In the genomic region with DNA sequence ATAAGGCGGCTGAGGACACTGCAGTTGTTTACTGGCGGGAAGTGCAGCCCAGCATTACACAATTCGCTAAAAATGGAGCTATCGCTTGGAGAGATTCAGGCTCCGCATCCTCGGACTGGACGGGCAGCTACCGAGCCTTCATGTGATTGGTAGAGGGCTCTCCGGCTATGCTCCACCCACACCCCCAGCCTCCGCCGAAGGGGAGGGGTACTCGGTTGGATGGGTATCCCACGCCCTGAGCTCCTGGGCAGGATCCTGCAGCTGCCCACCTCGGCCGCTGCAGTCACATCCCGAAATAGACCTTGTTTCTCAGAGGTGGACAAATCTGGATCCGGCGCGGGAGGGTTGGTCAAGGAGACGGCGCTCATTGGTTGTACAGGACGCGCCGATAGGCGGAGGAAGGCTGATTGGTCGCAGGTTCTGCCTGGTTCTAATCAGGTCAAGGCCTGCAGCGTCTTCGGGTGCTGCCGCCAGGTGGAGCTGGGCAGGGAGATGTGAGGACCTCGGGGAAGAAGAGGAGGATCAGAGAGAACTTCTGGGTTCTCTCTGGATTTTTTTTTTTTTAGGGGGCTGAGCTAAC, we compare ENCODE assay signal across 8 mouse cellular contexts. TPM values are rescaled to one million over a fixed set of nuclear protein-coding genes. Genes with fewer than 3 reads are reported as not detected.
DNase-seq lines count a peak whose midpoint lies in the region; ATAC-seq and TF ChIP-seq lines count a peak whose summit lies in the region.

No protein-coding gene starts in this region.

- H3K4me3 ChIP-seq in hindbrain, embryonic 14.5 days (replicated peaks; ENCODE audit: low read length) = peak overlapping the region; percentile 51

- peak; percentile 71 for DNase-seq in Patski (ENCODE audit: low read depth, low spot score)
- DNase-seq in cerebellum, postnatal 14 days = peak; percentile 96 to 97
- peak; percentile 90 to 92 for DNase-seq in frontal cortex, postnatal 14 days (ENCODE audit: low spot score in 2 of 2)
- DNase-seq in hindbrain, embryonic 14.5 days (ENCODE audit: low spot score) = peak; percentile 83
- peak; percentile 85 to 89 for DNase-seq in layer of hippocampus, postnatal 36 days
- DNase-seq in lung, postnatal 36 days = peak; percentile 96
- peak; percentile 96 for DNase-seq in retina, postnatal 1 day
- DNase-seq in urinary bladder, adult 18-20 months (ENCODE audit: low spot score in 2 of 2) = peak; percentile 87 to 93

- 0% methylated on average over 30 of the region's 30 CpGs for WGBS in hindbrain, embryonic 14.5 days

- peak; percentile 98 for TF ChIP-seq CTCF in Patski (IDR thresholded peaks at IDR 0.05)

- peak; percentile 100 for ATAC-seq in Patski
- ATAC-seq in hindbrain, embryonic 14.5 days (ENCODE audit: low FRiP score) = peak; percentile 99

- no peaks in the 10 kb centered on the region for H3K9me3 ChIP-seq in hindbrain, embryonic 14.5 days (ENCODE audit: control insufficient read depth, low read length)

- no peaks in the 10 kb centered on the region for H3K4me1 ChIP-seq in hindbrain, embryonic 14.5 days (replicated peaks; ENCODE audit: control insufficient read depth, insufficient read depth, low read length)

- in situ Hi-C loops in Patski (cut with MboI; ENCODE audit: low pct_unique_long_range_greater_than_20kb) = loop anchor here (5.0 kb wide), 1 partner anchor 211 kb away; no protein-coding TSS in a partner anchor

- POLR2A ChIA-PET in Patski (lab: Charles Lee) = no interaction called here

- H3K4me2 ChIP-seq in hindbrain, embryonic 14.5 days (replicated peaks) = peak overlapping the region; percentile 79

- no peaks in the 10 kb centered on the region for H3K36me3 ChIP-seq in hindbrain, embryonic 14.5 days (replicated peaks; ENCODE audit: control insufficient read depth, insufficient read depth)

- CTCF ChIA-PET in Patski (lab: Charles Lee) = interaction anchor here (0.8 to 1.4 kb wide), 8 partner anchors 19 to 209 kb away, joined by 3 to 4 read pairs (median 3); partner anchors contain the start of gene Olfr285

- peaks cover 4% of the 10 kb centered on the region for H3K27me3 ChIP-seq in Patski
- no peaks in the 10 kb centered on the region for H3K27me3 ChIP-seq in hindbrain, embryonic 14.5 days (ENCODE audit: control insufficient read depth, insufficient read depth, low read length)

- peak overlapping the region; percentile 59 for H3K9ac ChIP-seq in hindbrain, embryonic 14.5 days

- H3K27ac ChIP-seq in hindbrain, embryonic 14.5 days = peak overlapping the region; percentile 79

RNA-seq across cellular contexts. Expression of gene Olfr288, which starts 14.1 kb away (rescaled TPM):
- polyA plus RNA-seq in Patski (2021) = not detected
- polyA plus RNA-seq in hindbrain, embryonic 14.5 days (2014; fragmentation: Nextera tagmentation; extraction: Ambion mirVana) = not detected in 2 replicates
- total RNA-seq in layer of hippocampus, postnatal 36 days (2021) = under 1 TPM; 0.18 to 0.40 TPM

RNA-seq across cellular contexts. Expression of gene Ccdc184, which starts 14.3 kb away (rescaled TPM):
- polyA plus RNA-seq in Patski (2021) = not detected
- 98.1 and 125 TPM in 2 replicates for polyA plus RNA-seq in hindbrain, embryonic 14.5 days (2014; fragmentation: Nextera tagmentation; extraction: Ambion mirVana)
- 10 to 100 TPM; 11.1 to 11.6 TPM for total RNA-seq in layer of hippocampus, postnatal 36 days (2021)

RNA-seq across cellular contexts. Expression of gene Asb8, which starts 15.8 kb away (rescaled TPM):
- 47.7 TPM for polyA plus RNA-seq in Patski (2021)
- polyA plus RNA-seq in hindbrain, embryonic 14.5 days (2014; fragmentation: Nextera tagmentation; extraction: Ambion mirVana) = 66.2 and 66.8 TPM in 2 replicates
- 10 to 100 TPM; 46.6 to 52.1 TPM for total RNA-seq in layer of hippocampus, postnatal 36 days (2021)

RNA-seq across cellular contexts. Expression of gene Gm44579, which starts 39.6 kb away (rescaled TPM):
- polyA plus RNA-seq in Patski (2021) = not detected
- not detected in 2 replicates for polyA plus RNA-seq in hindbrain, embryonic 14.5 days (2014; fragmentation: Nextera tagmentation; extraction: Ambion mirVana)
- total RNA-seq in layer of hippocampus, postnatal 36 days (2021) = not detected

RNA-seq across cellular contexts. Expression of gene Olfr287, which starts 39.6 kb away (rescaled TPM):
- polyA plus RNA-seq in Patski (2021) = not detected
- 0.17 TPM in 1 of 2 replicates, not detected in the other for polyA plus RNA-seq in hindbrain, embryonic 14.5 days (2014; fragmentation: Nextera tagmentation; extraction: Ambion mirVana)
- 1 to 10 TPM; 3.9 to 4.2 TPM for total RNA-seq in layer of hippocampus, postnatal 36 days (2021)

Comparison
In these comparisons a context has a peak if more than half of its experiments do, and no peak if none do; other contexts are left out.
1. Peak in every context shown above with its lines: DNase-seq, ATAC-seq, H3K4me3 ChIP-seq and H3K27ac ChIP-seq.
2. RNA of gene Ccdc184, which starts 14.3 kb away (polyA plus RNA-seq): 98.1 to 125 TPM in hindbrain, embryonic 14.5 days; not detected in Patski (single experiment); every median in the first group is over 10 times any median in the second.